ENCODE assay signal across 28 mouse cellular contexts in genomic region chr7:142096701-142097100, GRCm38 (mm10). TPM values are rescaled to one million over a fixed set of nuclear protein-coding genes. Genes with fewer than 3 reads are reported as not detected.
A peak's percentile ranks its signal among the peaks of the same experiment; 100 is the strongest.
DNase-seq lines count a peak whose midpoint lies in the region; ATAC-seq and TF ChIP-seq lines count a peak whose summit lies in the region.
"Had no signal": no experiment of that assay in that cellular context is flagged by ENCODE, and none has a peak within 500 bp of the region (broad histone marks: within the 10 kb centered on the region; RNA-seq: fewer than 3 reads in every experiment).

No protein-coding gene starts in this region.

- H3K4me3 ChIP-seq in forebrain, embryonic 14.5 days (ENCODE audit: low read depth, low read length): no peak overlapping the region
- no peak overlapping the region for H3K4me3 ChIP-seq in forebrain, embryonic 11.5 days (ENCODE audit: low read depth, low read length)
- H3K4me3 ChIP-seq in liver, postnatal 0 days (ENCODE audit: low read depth, low read length): no peak overlapping the region
- H3K4me3 ChIP-seq in liver, embryonic 11.5 days (ENCODE audit: low read depth, low read length): no peak overlapping the region
- H3K4me3 ChIP-seq in hindbrain, postnatal 0 days (ENCODE audit: low read length): no peak overlapping the region
- no peak overlapping the region for H3K4me3 ChIP-seq in neural tube, embryonic 14.5 days (ENCODE audit: low read depth, low read length)
- H3K4me3 ChIP-seq: embryonic facial prominence, embryonic 12.5 days; intestine, embryonic 15.5 days had no signal

- H3K36me3 ChIP-seq in forebrain, embryonic 14.5 days (ENCODE audit: control insufficient read depth, insufficient read depth, low read length): no peaks in the 10 kb centered on the region
- H3K36me3 ChIP-seq in forebrain, embryonic 11.5 days (ENCODE audit: control insufficient read depth, insufficient read depth, low read length): no peaks in the 10 kb centered on the region
- no peaks in the 10 kb centered on the region for H3K36me3 ChIP-seq in liver, postnatal 0 days (replicated peaks; ENCODE audit: insufficient read depth, low read length)
- H3K36me3 ChIP-seq in liver, embryonic 11.5 days (ENCODE audit: control insufficient read depth, insufficient read depth, low read length): no peaks in the 10 kb centered on the region
- H3K36me3 ChIP-seq in hindbrain, postnatal 0 days (ENCODE audit: insufficient read depth, low read length): no peaks in the 10 kb centered on the region
- no peaks in the 10 kb centered on the region for H3K36me3 ChIP-seq in neural tube, embryonic 14.5 days (ENCODE audit: control insufficient read depth, insufficient read depth, low read length)
- H3K36me3 ChIP-seq: embryonic facial prominence, embryonic 12.5 days; intestine, embryonic 15.5 days; kidney, embryonic 15.5 days had no signal

- H3K9ac ChIP-seq in forebrain, embryonic 14.5 days (ENCODE audit: low read length): no peak overlapping the region
- H3K9ac ChIP-seq in forebrain, embryonic 11.5 days (ENCODE audit: low read length): no peak overlapping the region
- no peak overlapping the region for H3K9ac ChIP-seq in liver, postnatal 0 days (replicated peaks)
- no peak overlapping the region for H3K9ac ChIP-seq in liver, embryonic 11.5 days (ENCODE audit: low read depth, low read length)
- H3K9ac ChIP-seq in hindbrain, postnatal 0 days (replicated peaks; ENCODE audit: low read length): no peak overlapping the region
- no peak overlapping the region for H3K9ac ChIP-seq in neural tube, embryonic 14.5 days (replicated peaks; ENCODE audit: low read depth, low read length)
- H3K9ac ChIP-seq: embryonic facial prominence, embryonic 12.5 days; intestine, embryonic 15.5 days; kidney, embryonic 15.5 days had no signal

- no peak for DNase-seq in forebrain, embryonic 14.5 days (ENCODE audit: low spot score)
- DNase-seq in forebrain, embryonic 11.5 days (ENCODE audit: low spot score): no peak
- peak; percentile 14 for DNase-seq in liver, postnatal 0 days
- DNase-seq in liver, embryonic 11.5 days (ENCODE audit: low spot score): no peak
- DNase-seq in hindbrain, postnatal 0 days (ENCODE audit: low spot score): no peak
- no peak for DNase-seq in gastrocnemius, postnatal 25 days
- DNase-seq: adrenal gland, postnatal 14 days; layer of hippocampus, postnatal 36 days; right cerebral cortex, adult 18-20 months; spleen, adult 18-20 months; thymus, adult 18-20 months had no signal

- H3K4me2 ChIP-seq in forebrain, embryonic 14.5 days (ENCODE audit: low read length): peak overlapping the region; percentile 95; the same call in 1 of the 2 replicates
- no peak overlapping the region for H3K4me2 ChIP-seq in forebrain, embryonic 11.5 days (ENCODE audit: low read depth, low read length, severe bottlenecking)
- H3K4me2 ChIP-seq in liver, postnatal 0 days (ENCODE audit: low read depth, low read length): no peak overlapping the region
- H3K4me2 ChIP-seq in liver, embryonic 11.5 days: no peak overlapping the region
- H3K4me2 ChIP-seq in hindbrain, postnatal 0 days (ENCODE audit: low read depth, low read length): peak overlapping the region; percentile 95; the same call in 1 of the 2 replicates
- H3K4me2 ChIP-seq in neural tube, embryonic 14.5 days (ENCODE audit: low read depth, low read length): peak overlapping the region; percentile 88

- H3K9me3 ChIP-seq in forebrain, embryonic 14.5 days (replicated peaks; ENCODE audit: control insufficient read depth, low read length): no peaks in the 10 kb centered on the region
- no peaks in the 10 kb centered on the region for H3K9me3 ChIP-seq in forebrain, embryonic 11.5 days (ENCODE audit: control insufficient read depth, low read length)
- H3K9me3 ChIP-seq in liver, postnatal 0 days (ENCODE audit: low read length): no peaks in the 10 kb centered on the region
- H3K9me3 ChIP-seq in liver, embryonic 11.5 days (ENCODE audit: control insufficient read depth, low read length): no peaks in the 10 kb centered on the region
- H3K9me3 ChIP-seq in hindbrain, postnatal 0 days (ENCODE audit: low read length): no peaks in the 10 kb centered on the region
- no peaks in the 10 kb centered on the region for H3K9me3 ChIP-seq in neural tube, embryonic 14.5 days (ENCODE audit: control insufficient read depth, low read length)
- H3K9me3 ChIP-seq: embryonic facial prominence, embryonic 12.5 days; intestine, embryonic 15.5 days; kidney, embryonic 15.5 days had no signal

- WGBS in forebrain, embryonic 14.5 days: 61% methylated on average over 4 of the region's 4 CpGs
- 71% methylated on average over 4 of the region's 4 CpGs for WGBS in forebrain, embryonic 11.5 days
- WGBS in liver, postnatal 0 days (ENCODE audit: insufficient replicate concordance): 64% methylated on average over 4 of the region's 4 CpGs
- WGBS in liver, embryonic 11.5 days: 81% methylated on average over 4 of the region's 4 CpGs
- WGBS in hindbrain, postnatal 0 days: 73% methylated on average over 4 of the region's 4 CpGs
- 71% methylated on average over 4 of the region's 4 CpGs for WGBS in neural tube, embryonic 14.5 days

- no peak for TF ChIP-seq CTCF in liver, postnatal 0 days (IDR thresholded peaks at IDR 0.05; ENCODE audit: low read depth)
- TF ChIP-seq CTCF in hindbrain, postnatal 0 days (IDR thresholded peaks at IDR 0.05; ENCODE audit: low read depth): no peak

- 0 out of 2 replicates have a peak, but pooled peaks cover 6% of the 10 kb centered on the region for H3K27me3 ChIP-seq in forebrain, embryonic 14.5 days (replicated peaks; ENCODE audit: control insufficient read depth, insufficient read depth, low read length)
- peaks cover 12% of the 10 kb centered on the region for H3K27me3 ChIP-seq in forebrain, embryonic 11.5 days (ENCODE audit: control insufficient read depth, insufficient read depth, low read length)
- H3K27me3 ChIP-seq in liver, postnatal 0 days (ENCODE audit: insufficient read depth, low read length): peaks cover 51% of the 10 kb centered on the region
- peaks cover 66% of the 10 kb centered on the region for H3K27me3 ChIP-seq in liver, embryonic 11.5 days (replicated peaks; ENCODE audit: control insufficient read depth, insufficient read depth, low read length)
- no peaks in the 10 kb centered on the region for H3K27me3 ChIP-seq in hindbrain, postnatal 0 days (ENCODE audit: insufficient read depth, low read length)
- no peaks in the 10 kb centered on the region for H3K27me3 ChIP-seq in neural tube, embryonic 14.5 days (ENCODE audit: control insufficient read depth, insufficient read depth, low read length)
- H3K27me3 ChIP-seq: Patski had no signal

- TF ChIP-seq EP300 in liver, postnatal 0 days (IDR thresholded peaks at IDR 0.05; ENCODE audit: low read depth): no peak

- ATAC-seq in forebrain, embryonic 14.5 days: no peak
- no peak for ATAC-seq in forebrain, embryonic 11.5 days (replicated peaks; ENCODE audit: low FRiP score)
- no peak for ATAC-seq in liver, postnatal 0 days
- no peak for ATAC-seq in liver, embryonic 11.5 days (replicated peaks; ENCODE audit: low FRiP score)
- ATAC-seq in hindbrain, postnatal 0 days: no peak
- ATAC-seq in neural tube, embryonic 14.5 days (ENCODE audit: low read depth): no peak
- ATAC-seq: activated CD4-positive, CD25-positive, alpha-beta regulatory T cell, adult 4 months; intestine, embryonic 15.5 days; Patski had no signal

- H3K27ac ChIP-seq in forebrain, embryonic 14.5 days (ENCODE audit: low read depth, low read length): no peak overlapping the region
- no peak overlapping the region for H3K27ac ChIP-seq in forebrain, embryonic 11.5 days (ENCODE audit: low read depth, low read length)
- no peak overlapping the region for H3K27ac ChIP-seq in liver, postnatal 0 days (ENCODE audit: low read depth)
- no peak overlapping the region for H3K27ac ChIP-seq in liver, embryonic 11.5 days (ENCODE audit: low read depth, low read length)
- H3K27ac ChIP-seq in hindbrain, postnatal 0 days: no peak overlapping the region
- H3K27ac ChIP-seq in neural tube, embryonic 14.5 days (ENCODE audit: low read depth, low read length): no peak overlapping the region
- H3K27ac ChIP-seq: embryonic facial prominence, embryonic 12.5 days; intestine, embryonic 15.5 days; kidney, embryonic 15.5 days had no signal

- peaks cover 27% of the 10 kb centered on the region for H3K4me1 ChIP-seq in forebrain, embryonic 14.5 days (ENCODE audit: control insufficient read depth, insufficient read depth, low read length)
- peaks cover 11% of the 10 kb centered on the region for H3K4me1 ChIP-seq in forebrain, embryonic 11.5 days (replicated peaks; ENCODE audit: control insufficient read depth, insufficient read depth, low read length)
- H3K4me1 ChIP-seq in liver, postnatal 0 days (ENCODE audit: insufficient read depth): peaks cover 22% of the 10 kb centered on the region
- peaks cover 15% of the 10 kb centered on the region; the same call in 1 of the 2 replicates for H3K4me1 ChIP-seq in liver, embryonic 11.5 days (replicated peaks; ENCODE audit: control insufficient read depth, insufficient read depth, low read length)
- H3K4me1 ChIP-seq in hindbrain, postnatal 0 days (ENCODE audit: insufficient read depth, low read length): peaks cover 11% of the 10 kb centered on the region; the same call in 1 of the 2 replicates
- peaks cover 32% of the 10 kb centered on the region for H3K4me1 ChIP-seq in neural tube, embryonic 14.5 days (ENCODE audit: control insufficient read depth, insufficient read depth, low read length)

RNA-seq across cellular contexts. Expression of gene Dusp8, which starts 1.1 kb away (rescaled TPM):
- polyA plus RNA-seq in forebrain, embryonic 14.5 days (2014; fragmentation: Nextera tagmentation; extraction: Ambion mirVana): 58.0 and 84.8 TPM in 2 replicates
- polyA plus RNA-seq in forebrain, embryonic 11.5 days (2014; fragmentation: Nextera tagmentation; extraction: Ambion mirVana): 22.6 and 28.1 TPM in 2 replicates
- polyA plus RNA-seq in liver, postnatal 0 days (2015; fragmentation: Nextera tagmentation; extraction: Ambion mirVana): 1.8 TPM in 2 replicates
- polyA plus RNA-seq in liver, embryonic 11.5 days (2014; fragmentation: Nextera tagmentation; extraction: Ambion mirVana): 2.5 and 2.6 TPM in 2 replicates
- total RNA-seq in hindbrain, postnatal 0 days (2014; rRNA removed): 129 and 133 TPM in 2 replicates
- polyA plus RNA-seq in hindbrain, postnatal 0 days (2015; fragmentation: Nextera tagmentation; extraction: Ambion mirVana): 86.2 and 94.6 TPM in 2 replicates
- 136 and 141 TPM in 2 replicates for polyA plus RNA-seq in neural tube, embryonic 14.5 days (2014; fragmentation: Nextera tagmentation; extraction: Ambion mirVana)
- 10 to 100 TPM; 16.8 to 46.3 TPM for total RNA-seq in gastrocnemius, postnatal 25 days (2021)
- total RNA-seq: megakaryocyte progenitor cell, adult 5-6 weeks had no signal

RNA-seq across cellular contexts. Expression of gene Gm45618, which starts 23.8 kb away (rescaled TPM):
- not detected in 2 replicates for polyA plus RNA-seq in forebrain, embryonic 14.5 days (2014; fragmentation: Nextera tagmentation; extraction: Ambion mirVana)
- 0.31 TPM in 1 of 2 replicates, not detected in the other for polyA plus RNA-seq in forebrain, embryonic 11.5 days (2014; fragmentation: Nextera tagmentation; extraction: Ambion mirVana)
- not detected in 2 replicates for polyA plus RNA-seq in liver, postnatal 0 days (2015; fragmentation: Nextera tagmentation; extraction: Ambion mirVana)
- polyA plus RNA-seq in liver, embryonic 11.5 days (2014; fragmentation: Nextera tagmentation; extraction: Ambion mirVana): not detected in 2 replicates
- total RNA-seq in hindbrain, postnatal 0 days (2014; rRNA removed): not detected in 2 replicates
- not detected in 2 replicates for polyA plus RNA-seq in hindbrain, postnatal 0 days (2015; fragmentation: Nextera tagmentation; extraction: Ambion mirVana)
- polyA plus RNA-seq in neural tube, embryonic 14.5 days (2014; fragmentation: Nextera tagmentation; extraction: Ambion mirVana): not detected in 2 replicates
- total RNA-seq in gastrocnemius, postnatal 25 days (2021): not detected
- total RNA-seq: adrenal gland, postnatal 14 days; common myeloid progenitor, adult 5-6 weeks; gastrocnemius, postnatal 4 days; heart, postnatal 25 days; layer of hippocampus, postnatal 36 days; left cerebral cortex, postnatal 36 days; liver, adult 2 months; megakaryocyte progenitor cell, adult 5-6 weeks had no signal
- polyA plus RNA-seq: activated CD4-positive, CD25-positive, alpha-beta regulatory T cell, adult 4 months; C2C12; embryonic facial prominence, embryonic 12.5 days; heart, embryonic 11.5 days; intestine, embryonic 15.5 days; kidney, embryonic 15.5 days; liver, adult 2 months; lung, embryonic 16.5 days; Patski; stomach, embryonic 14.5 days; urinary bladder, adult 2 months had no signal

RNA-seq across cellular contexts. Expression of gene Mob2, which starts 35.8 kb away (rescaled TPM):
- 53.6 and 57.9 TPM in 2 replicates for polyA plus RNA-seq in forebrain, embryonic 14.5 days (2014; fragmentation: Nextera tagmentation; extraction: Ambion mirVana)
- 52.9 and 55.9 TPM in 2 replicates for polyA plus RNA-seq in forebrain, embryonic 11.5 days (2014; fragmentation: Nextera tagmentation; extraction: Ambion mirVana)
- polyA plus RNA-seq in liver, postnatal 0 days (2015; fragmentation: Nextera tagmentation; extraction: Ambion mirVana): 38.5 and 40.8 TPM in 2 replicates
- polyA plus RNA-seq in liver, embryonic 11.5 days (2014; fragmentation: Nextera tagmentation; extraction: Ambion mirVana): 63.1 and 67.1 TPM in 2 replicates
- total RNA-seq in hindbrain, postnatal 0 days (2014; rRNA removed): 41.1 and 45.5 TPM in 2 replicates
- 43.4 and 44.1 TPM in 2 replicates for polyA plus RNA-seq in hindbrain, postnatal 0 days (2015; fragmentation: Nextera tagmentation; extraction: Ambion mirVana)
- polyA plus RNA-seq in neural tube, embryonic 14.5 days (2014; fragmentation: Nextera tagmentation; extraction: Ambion mirVana): 50.5 and 53.5 TPM in 2 replicates
- total RNA-seq in gastrocnemius, postnatal 25 days (2021): 10 to 100 TPM; 37.8 to 42.9 TPM

RNA-seq across cellular contexts. Expression of gene Gm39115, which starts 39.1 kb away (rescaled TPM):
- not detected in 2 replicates for polyA plus RNA-seq in forebrain, embryonic 14.5 days (2014; fragmentation: Nextera tagmentation; extraction: Ambion mirVana)
- polyA plus RNA-seq in forebrain, embryonic 11.5 days (2014; fragmentation: Nextera tagmentation; extraction: Ambion mirVana): not detected in 2 replicates
- not detected in 2 replicates for polyA plus RNA-seq in liver, postnatal 0 days (2015; fragmentation: Nextera tagmentation; extraction: Ambion mirVana)
- polyA plus RNA-seq in liver, embryonic 11.5 days (2014; fragmentation: Nextera tagmentation; extraction: Ambion mirVana): not detected in 2 replicates
- total RNA-seq in hindbrain, postnatal 0 days (2014; rRNA removed): not detected in 2 replicates
- not detected in 2 replicates for polyA plus RNA-seq in hindbrain, postnatal 0 days (2015; fragmentation: Nextera tagmentation; extraction: Ambion mirVana)
- not detected in 2 replicates for polyA plus RNA-seq in neural tube, embryonic 14.5 days (2014; fragmentation: Nextera tagmentation; extraction: Ambion mirVana)
- not detected for total RNA-seq in gastrocnemius, postnatal 25 days (2021)
- total RNA-seq: adrenal gland, postnatal 14 days; common myeloid progenitor, adult 5-6 weeks; gastrocnemius, postnatal 4 days; heart, postnatal 25 days; layer of hippocampus, postnatal 36 days; left cerebral cortex, postnatal 36 days; liver, adult 2 months; megakaryocyte progenitor cell, adult 5-6 weeks had no signal
- polyA plus RNA-seq: activated CD4-positive, CD25-positive, alpha-beta regulatory T cell, adult 4 months; C2C12; embryonic facial prominence, embryonic 12.5 days; heart, embryonic 11.5 days; intestine, embryonic 15.5 days; kidney, embryonic 15.5 days; liver, adult 2 months; lung, embryonic 16.5 days; Patski; stomach, embryonic 14.5 days; urinary bladder, adult 2 months had no signal

RNA-seq across cellular contexts. Expression of gene Gm45337, which starts 47.7 kb away (rescaled TPM):
- polyA plus RNA-seq in forebrain, embryonic 14.5 days (2014; fragmentation: Nextera tagmentation; extraction: Ambion mirVana): not detected in 2 replicates
- polyA plus RNA-seq in forebrain, embryonic 11.5 days (2014; fragmentation: Nextera tagmentation; extraction: Ambion mirVana): not detected in 2 replicates
- polyA plus RNA-seq in liver, postnatal 0 days (2015; fragmentation: Nextera tagmentation; extraction: Ambion mirVana): not detected in 2 replicates
- not detected in 2 replicates for polyA plus RNA-seq in liver, embryonic 11.5 days (2014; fragmentation: Nextera tagmentation; extraction: Ambion mirVana)
- not detected in 2 replicates for total RNA-seq in hindbrain, postnatal 0 days (2014; rRNA removed)
- not detected in 2 replicates for polyA plus RNA-seq in hindbrain, postnatal 0 days (2015; fragmentation: Nextera tagmentation; extraction: Ambion mirVana)
- not detected in 2 replicates for polyA plus RNA-seq in neural tube, embryonic 14.5 days (2014; fragmentation: Nextera tagmentation; extraction: Ambion mirVana)
- total RNA-seq in gastrocnemius, postnatal 25 days (2021): not detected
- total RNA-seq: adrenal gland, postnatal 14 days; common myeloid progenitor, adult 5-6 weeks; gastrocnemius, postnatal 4 days; heart, postnatal 25 days; layer of hippocampus, postnatal 36 days; left cerebral cortex, postnatal 36 days; liver, adult 2 months; megakaryocyte progenitor cell, adult 5-6 weeks had no signal
- polyA plus RNA-seq: activated CD4-positive, CD25-positive, alpha-beta regulatory T cell, adult 4 months; C2C12; embryonic facial prominence, embryonic 12.5 days; heart, embryonic 11.5 days; intestine, embryonic 15.5 days; kidney, embryonic 15.5 days; liver, adult 2 months; lung, embryonic 16.5 days; Patski; stomach, embryonic 14.5 days; urinary bladder, adult 2 months had no signal

Comparison
In these comparisons a context has a peak if more than half of its experiments do, and no peak if none do; other contexts are left out.
1. H3K4me2 ChIP-seq: peak in forebrain, embryonic 14.5 days (single experiment), hindbrain, postnatal 0 days (single experiment) and neural tube, embryonic 14.5 days (single experiment); none in forebrain, embryonic 11.5 days (single experiment), liver, postnatal 0 days (single experiment) and liver, embryonic 11.5 days (single experiment).